Mouse (Mus musculus): Measurements from ENCODE around the gene Pgpep1l.
"Not testable (repeated sequence)": the region's sequence is repeated elsewhere in the genome, so short reads cannot be mapped to it uniquely, and the experiment has no call there.

Gene Pgpep1l

GRCm38 (mm10) chr7:68283133-68283520, 19.1 kb upstream of the Pgpep1l start:
- DNase-seq (ENCODE audit: low spot score in 2 of 2), result not testable (repeated sequence)

GRCm38 (mm10) chr7:68282304-68283132, 18.5 kb upstream of the Pgpep1l start:
- no peak for DNase-seq (ENCODE audit: low spot score in 2 of 2)

- DNase-seq (ENCODE audit: low spot score in 2 of 2), result no peak
Measured at GRCm38 (mm10) chr7:68281341-68281740, 17.3 kb upstream of the Pgpep1l start.

- no peak for DNase-seq (ENCODE audit: low spot score in 2 of 2)
Measured at GRCm38 (mm10) chr7:68280352-68280869, 16.4 kb upstream of the Pgpep1l start.

GRCm38 (mm10) chr7:68279481-68279880, 15.4 kb upstream of the Pgpep1l start:
- DNase-seq (ENCODE audit: low spot score in 2 of 2), result no peak

- DNase-seq (ENCODE audit: low spot score in 2 of 2), result no peak
Measured at GRCm38 (mm10) chr7:68278908-68279307, 14.9 kb upstream of the Pgpep1l start.

GRCm38 (mm10) chr7:68278385-68278784, 14.4 kb upstream of the Pgpep1l start:
- no peak for DNase-seq (ENCODE audit: low spot score in 2 of 2)

GRCm38 (mm10) chr7:68277897-68278270, 13.9 kb upstream of the Pgpep1l start:
- DNase-seq (ENCODE audit: low spot score in 2 of 2), result no peak

- DNase-seq (ENCODE audit: low spot score in 2 of 2), result no peak
Measured at GRCm38 (mm10) chr7:68277054-68277896, 13.2 kb upstream of the Pgpep1l start.

GRCm38 (mm10) chr7:68275838-68276731, 12.1 kb upstream of the Pgpep1l start:
- no peak for DNase-seq (ENCODE audit: low spot score in 2 of 2)

- not testable (repeated sequence) for DNase-seq (ENCODE audit: low spot score in 2 of 2)
Measured at GRCm38 (mm10) chr7:68275445-68275837, 11.4 kb upstream of the Pgpep1l start.

GRCm38 (mm10) chr7:68274951-68275350, 10.9 kb upstream of the Pgpep1l start:
- DNase-seq (ENCODE audit: low spot score in 2 of 2), result no peak

GRCm38 (mm10) chr7:68274218-68274617, 10.2 kb upstream of the Pgpep1l start:
- DNase-seq (ENCODE audit: low spot score in 2 of 2), result no peak

GRCm38 (mm10) chr7:68273515-68273914, 9.5 kb upstream of the Pgpep1l start, which contains the start of gene Fam169b:
TSS of gene Fam169b (plus strand) at chr7:68273839.
- no peak for DNase-seq (ENCODE audit: low spot score in 2 of 2)

- no peak for DNase-seq (ENCODE audit: low spot score in 2 of 2)
Measured at GRCm38 (mm10) chr7:68272607-68273006, 8.6 kb upstream of the Pgpep1l start.

- no peak for DNase-seq (ENCODE audit: low spot score in 2 of 2)
Measured at GRCm38 (mm10) chr7:68271816-68272215, 7.8 kb upstream of the Pgpep1l start.

GRCm38 (mm10) chr7:68270551-68270950, 6.5 kb upstream of the Pgpep1l start:
- no peak for DNase-seq (ENCODE audit: low spot score in 2 of 2)

GRCm38 (mm10) chr7:68266691-68267090, 2.7 kb upstream of the Pgpep1l start:
- no peak for DNase-seq (ENCODE audit: low spot score in 2 of 2)

- no peak for DNase-seq (ENCODE audit: low spot score in 2 of 2)
Measured at GRCm38 (mm10) chr7:68265391-68265790, 1.4 kb upstream of the Pgpep1l start.

GRCm38 (mm10) chr7:68264531-68264930, 498 bp upstream of the Pgpep1l start:
- peak; percentile 63 to 72 for DNase-seq (ENCODE audit: low spot score in 2 of 2)

GRCm38 (mm10) chr7:68263346-68264027, 546 bp downstream of the Pgpep1l start:
- DNase-seq (ENCODE audit: low spot score in 2 of 2), result no peak

Measured in left cerebral cortex, adult 9 months (tissue).